Mouse (Mus musculus): Measurements from ENCODE around the gene Cdc27. TPM values are rescaled to one million over a fixed set of nuclear protein-coding genes. Genes with fewer than 3 reads are reported as not detected.

The Cdc27 gene
- polyA plus RNA-seq, 1 experiment from 2014 or later, result 49.3 TPM

DNA sequence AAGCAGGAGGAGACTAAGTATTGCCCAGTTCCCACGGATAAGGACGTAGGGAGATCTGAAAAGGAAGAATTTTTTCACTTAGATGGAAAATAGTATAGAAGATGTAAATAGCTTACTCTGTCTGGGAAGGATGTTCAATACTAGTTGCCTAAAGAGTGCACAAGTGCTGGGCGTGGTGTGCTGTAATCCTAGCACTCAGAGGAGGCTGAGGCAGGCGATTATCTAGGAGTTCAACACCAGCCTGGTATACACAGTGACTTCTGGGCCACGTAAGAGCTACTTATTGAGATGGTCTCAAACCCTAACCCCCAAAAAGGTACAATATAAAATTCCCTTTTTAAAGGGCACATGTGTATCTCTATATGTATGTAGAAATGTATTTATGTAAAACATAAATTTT is 82.7 kb downstream of the Cdc27 start:
- H3K27ac ChIP-seq, result no peak overlapping the region
- H3K4me2 ChIP-seq (replicated peaks), result peak overlapping the region; percentile 38
- H3K36me3 ChIP-seq, result peaks cover 16% of the 10 kb centered on the region; the same call in 1 of the 2 replicates
- no peak overlapping the region; the same call in 1 of the 2 replicates for H3K4me3 ChIP-seq
- H3K27me3 ChIP-seq, result no peaks in the 10 kb centered on the region
- 83% methylated on average over 5 of the region's 5 CpGs for WGBS
- H3K4me1 ChIP-seq, result peaks cover 13% of the 10 kb centered on the region
- H3K9me3 ChIP-seq, result no peaks in the 10 kb centered on the region
- ATAC-seq (ENCODE audit: low FRiP score, low read depth), result no peak
- no peak overlapping the region for H3K9ac ChIP-seq

GRCm38 (mm10) chr11:104461551-104461950 is 88.9 kb downstream of the Cdc27 start:
- no peaks in the 10 kb centered on the region for H3K9me3 ChIP-seq
- no peaks in the 10 kb centered on the region for H3K27me3 ChIP-seq
- peaks cover 39% of the 10 kb centered on the region for H3K36me3 ChIP-seq
- ATAC-seq (ENCODE audit: low FRiP score, low read depth), result no peak
- no peak overlapping the region for H3K4me3 ChIP-seq
- H3K9ac ChIP-seq, result no peak overlapping the region
- H3K27ac ChIP-seq, result no peak overlapping the region
- H3K4me1 ChIP-seq, result peaks cover under 1% of the 10 kb centered on the region
- H3K4me2 ChIP-seq (replicated peaks), result no peak overlapping the region

DNA sequence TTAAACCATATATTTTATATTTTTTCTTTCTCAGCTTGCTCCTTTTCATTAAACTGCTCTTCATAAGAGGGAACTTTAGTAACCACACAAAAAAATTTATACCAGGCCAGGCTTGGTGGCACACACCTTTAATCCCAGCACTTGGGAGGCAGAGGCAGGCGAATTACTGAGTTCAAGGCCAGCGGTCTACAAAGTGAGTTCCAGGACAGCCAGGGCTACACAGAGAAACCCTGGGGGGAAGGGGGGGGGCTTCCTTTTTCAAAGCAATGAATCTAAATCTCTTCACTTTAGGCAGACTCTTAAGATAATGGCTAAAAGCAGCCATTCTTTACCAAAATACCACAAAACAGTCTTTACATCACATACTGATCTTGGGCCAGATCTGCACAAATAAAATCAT is 90.7 kb downstream of the Cdc27 start:
- no peaks in the 10 kb centered on the region for H3K4me1 ChIP-seq

GRCm38 (mm10) chr11:104458507-104458906 is 91.9 kb downstream of the Cdc27 start:
- 70% methylated on average over 2 of the region's 2 CpGs for WGBS
- no peak overlapping the region for H3K27ac ChIP-seq
- H3K9me3 ChIP-seq, result no peaks in the 10 kb centered on the region
- no peaks in the 10 kb centered on the region for H3K4me1 ChIP-seq
- no peak overlapping the region for H3K4me2 ChIP-seq (replicated peaks)
- no peaks in the 10 kb centered on the region for H3K27me3 ChIP-seq
- H3K36me3 ChIP-seq, result peaks cover 31% of the 10 kb centered on the region
- H3K4me3 ChIP-seq, result no peak overlapping the region
- H3K9ac ChIP-seq, result no peak overlapping the region
- no peak for ATAC-seq (ENCODE audit: low FRiP score, low read depth)

More for the DNA sequence above, 90.7 kb downstream of the Cdc27 start:
- WGBS, result 94% methylated on average over 2 of the region's 2 CpGs
- no peaks in the 10 kb centered on the region for H3K9me3 ChIP-seq
- no peak overlapping the region for H3K9ac ChIP-seq
- no peak overlapping the region for H3K27ac ChIP-seq
- no peak overlapping the region for H3K4me3 ChIP-seq
- no peaks in the 10 kb centered on the region for H3K27me3 ChIP-seq
- H3K36me3 ChIP-seq, result peaks cover 40% of the 10 kb centered on the region
- H3K4me2 ChIP-seq (replicated peaks), result no peak overlapping the region
- ATAC-seq (ENCODE audit: low FRiP score, low read depth), result no peak

Other genes starting within 250 kb of the Cdc27 start
- 26.6 and 30.1 TPM in 2 replicates for gene Kansl1, start 81.8 kb downstream of the Cdc27 start, polyA plus RNA-seq (2015; fragmentation: Nextera tagmentation; extraction: Ambion mirVana)
- gene Myl4, start within 50 bp of the Cdc27 start, polyA plus RNA-seq (2015; fragmentation: Nextera tagmentation; extraction: Ambion mirVana), result 124 and 131 TPM in 2 replicates
- 2.0 and 2.3 TPM in 2 replicates for gene Itgb3, start 57.4 kb upstream of the Cdc27 start, polyA plus RNA-seq (2015; fragmentation: Nextera tagmentation; extraction: Ambion mirVana)
- gene Gm11639, start 135.1 kb upstream of the Cdc27 start, polyA plus RNA-seq (2015; fragmentation: Nextera tagmentation; extraction: Ambion mirVana), result not detected in 2 replicates